ENCODE assay signal across 8 mouse cellular contexts in genomic region chr1:139455226-139455869, GRCm38 (mm10). TPM values are rescaled to one million over a fixed set of nuclear protein-coding genes. Genes with fewer than 3 reads are reported as not detected.
DNase-seq lines count a peak whose midpoint lies in the region; ATAC-seq lines count a peak whose summit lies in the region.

No protein-coding gene starts in this region.

- no peak for DNase-seq in kidney, adult 18-20 months
- DNase-seq in retina, embryonic 14.5 days (ENCODE audit: low spot score) = peak; percentile 50
- no peak for DNase-seq in left cerebral cortex, postnatal 14 days (ENCODE audit: low spot score in 2 of 2)
- DNase-seq in thymus, postnatal 14 days = no peak

- 4% methylated on average over 17 of the region's 17 CpGs for WGBS in kidney, embryonic 14.5 days
- 1% methylated on average over 17 of the region's 17 CpGs for WGBS in heart, embryonic 13.5 days
- 1% methylated on average over 17 of the region's 17 CpGs for WGBS in liver, embryonic 12.5 days (ENCODE audit: insufficient replicate concordance)

- peak overlapping the region; percentile 82 for H3K9ac ChIP-seq in kidney, embryonic 14.5 days (ENCODE audit: low read depth, low read length)
- H3K9ac ChIP-seq in heart, embryonic 13.5 days = peak overlapping the region; percentile 81
- peak overlapping the region; percentile 91 for H3K9ac ChIP-seq in liver, embryonic 12.5 days

- H3K4me1 ChIP-seq in kidney, embryonic 14.5 days (ENCODE audit: control insufficient read depth, insufficient read depth, low read length) = peaks cover 13% of the 10 kb centered on the region
- peaks cover 2% of the 10 kb centered on the region; the same call in 1 of the 2 replicates for H3K4me1 ChIP-seq in brown adipose tissue, adult 24 weeks (ENCODE audit: control insufficient read depth, insufficient read depth, insufficient read length, low read length)
- peaks cover 28% of the 10 kb centered on the region for H3K4me1 ChIP-seq in heart, embryonic 13.5 days
- peaks cover 34% of the 10 kb centered on the region for H3K4me1 ChIP-seq in liver, embryonic 12.5 days

- H3K27ac ChIP-seq in kidney, embryonic 14.5 days (ENCODE audit: low read depth, low read length) = peak overlapping the region; percentile 71
- no peak overlapping the region for H3K27ac ChIP-seq in brown adipose tissue, adult 24 weeks (replicated peaks; ENCODE audit: low read depth, low read length)
- H3K27ac ChIP-seq in heart, embryonic 13.5 days (replicated peaks) = peak overlapping the region; percentile 53
- H3K27ac ChIP-seq in liver, embryonic 12.5 days = peak overlapping the region; percentile 92

- intact Hi-C loops in left cerebral cortex, postnatal 14 days (cut with DNase I) = no loop called here

- peak overlapping the region; percentile 77 for H3K4me2 ChIP-seq in kidney, embryonic 14.5 days (replicated peaks; ENCODE audit: low read depth, low read length)
- H3K4me2 ChIP-seq in heart, embryonic 13.5 days = peak overlapping the region; percentile 94
- H3K4me2 ChIP-seq in liver, embryonic 12.5 days = peak overlapping the region; percentile 75

- no peaks in the 10 kb centered on the region for H3K27me3 ChIP-seq in kidney, embryonic 14.5 days (ENCODE audit: control insufficient read depth, insufficient read depth, low read length)
- no peaks in the 10 kb centered on the region for H3K27me3 ChIP-seq in heart, embryonic 13.5 days (replicated peaks)
- no peaks in the 10 kb centered on the region for H3K27me3 ChIP-seq in liver, embryonic 12.5 days (replicated peaks)

- H3K4me3 ChIP-seq in kidney, embryonic 14.5 days (ENCODE audit: low read length) = peak overlapping the region; percentile 81
- peak overlapping the region; percentile 59 for H3K4me3 ChIP-seq in brown adipose tissue, adult 24 weeks (ENCODE audit: insufficient read depth, low read depth, low read length)
- peak overlapping the region; percentile 85 for H3K4me3 ChIP-seq in heart, embryonic 13.5 days
- H3K4me3 ChIP-seq in liver, embryonic 12.5 days = peak overlapping the region; percentile 93

- H3K36me3 ChIP-seq in kidney, embryonic 14.5 days (ENCODE audit: control insufficient read depth, insufficient read depth, low read length) = peaks cover 20% of the 10 kb centered on the region
- H3K36me3 ChIP-seq in heart, embryonic 13.5 days = peaks cover 31% of the 10 kb centered on the region
- H3K36me3 ChIP-seq in liver, embryonic 12.5 days = peaks cover 33% of the 10 kb centered on the region

- no peaks in the 10 kb centered on the region for H3K9me3 ChIP-seq in kidney, embryonic 14.5 days (ENCODE audit: control insufficient read depth, low read length)
- H3K9me3 ChIP-seq in heart, embryonic 13.5 days = no peaks in the 10 kb centered on the region
- H3K9me3 ChIP-seq in liver, embryonic 12.5 days (replicated peaks) = no peaks in the 10 kb centered on the region

- peak; percentile 54 for ATAC-seq in kidney, embryonic 14.5 days (ENCODE audit: low FRiP score, low TSS enrichment)
- ATAC-seq in heart, embryonic 13.5 days (ENCODE audit: extremely low read depth, insufficient number of reproducible peaks, low FRiP score, low TSS enrichment) = peak; percentile 10; the same call in 1 of the 2 replicates
- ATAC-seq in liver, embryonic 12.5 days = peak; percentile 65

RNA-seq across cellular contexts. Expression of gene Aspm, which starts 0.8 kb away (rescaled TPM):
- 22.5 and 28.8 TPM in 2 replicates for polyA plus RNA-seq in kidney, embryonic 14.5 days (2014; fragmentation: Nextera tagmentation; extraction: Ambion mirVana)
- not detected in 2 replicates for polyA plus RNA-seq in brown adipose tissue, adult 24 weeks (2012; ENCODE audit: insufficient read depth, insufficient read length, missing spikeins)
- polyA plus RNA-seq in heart, embryonic 13.5 days (2015; fragmentation: Nextera tagmentation; extraction: Ambion mirVana) = 9.8 and 10.1 TPM in 2 replicates
- polyA plus RNA-seq in liver, embryonic 12.5 days (2016; fragmentation: Nextera tagmentation; extraction: Ambion mirVana) = 14.8 and 15.2 TPM in 2 replicates
- total RNA-seq in left cerebral cortex, postnatal 14 days (2021) = 1 to 10 TPM in 1 of 2 experiments, under 1 TPM in 1; 0.95 to 1.4 TPM

RNA-seq across cellular contexts. Expression of gene Zbtb41, which starts 33.3 kb away (rescaled TPM):
- 9.1 and 15.4 TPM in 2 replicates for polyA plus RNA-seq in kidney, embryonic 14.5 days (2014; fragmentation: Nextera tagmentation; extraction: Ambion mirVana)
- 9.1 and 17.0 TPM in 2 replicates for polyA plus RNA-seq in brown adipose tissue, adult 24 weeks (2012; ENCODE audit: insufficient read depth, insufficient read length, missing spikeins)
- 5.0 and 6.0 TPM in 2 replicates for polyA plus RNA-seq in heart, embryonic 13.5 days (2015; fragmentation: Nextera tagmentation; extraction: Ambion mirVana)
- 5.3 and 5.9 TPM in 2 replicates for polyA plus RNA-seq in liver, embryonic 12.5 days (2016; fragmentation: Nextera tagmentation; extraction: Ambion mirVana)
- total RNA-seq in left cerebral cortex, postnatal 14 days (2021) = 10 to 100 TPM; 28.3 to 30.4 TPM

RNA-seq across cellular contexts. Expression of gene F13b, which starts 46.2 kb away (rescaled TPM):
- not detected in 2 replicates for polyA plus RNA-seq in kidney, embryonic 14.5 days (2014; fragmentation: Nextera tagmentation; extraction: Ambion mirVana)
- not detected in 2 replicates for polyA plus RNA-seq in brown adipose tissue, adult 24 weeks (2012; ENCODE audit: insufficient read depth, insufficient read length, missing spikeins)
- polyA plus RNA-seq in heart, embryonic 13.5 days (2015; fragmentation: Nextera tagmentation; extraction: Ambion mirVana) = 0.39 TPM in 1 of 2 replicates, not detected in the other
- 3.6 and 3.8 TPM in 2 replicates for polyA plus RNA-seq in liver, embryonic 12.5 days (2016; fragmentation: Nextera tagmentation; extraction: Ambion mirVana)
- total RNA-seq in left cerebral cortex, postnatal 14 days (2021) = not detected

Comparison
In these comparisons a context has a peak if more than half of its experiments do, and no peak if none do; other contexts are left out.
1. ATAC-seq: peak in every context shown above with its lines; median percentile 65 in liver, embryonic 12.5 days; 54 in kidney, embryonic 14.5 days; 10 in heart, embryonic 13.5 days.